In genomic region chr2:164834531-164834930, GRCm38 (mm10) we compare ENCODE assay signal across 1 mouse cellular context.
A peak's percentile ranks its signal among the peaks of the same experiment; 100 is the strongest.
TF ChIP-seq lines count a peak whose summit lies in the region.

No protein-coding gene starts in this region.

TF ChIP-seq in MEL, 35 proteins besides CTCF, POLR2A, EP300 and RAD21 (continued from another document):
- TF ChIP-seq SMC3 (IDR thresholded peaks at IDR 0.05; ENCODE audit: low read depth, low read length) (0 out of 2 replicates have a peak, but pooled peaks have one; percentile 20), NELFE (IDR thresholded peaks at IDR 0.05; ENCODE audit: low read depth, low read length) (no peak)
